Mouse (Mus musculus): ENCODE data around the gene Rwdd1.

GRCm38 (mm10) chr10:34018746-34019301, 600 bp downstream of the Rwdd1 start:
- TF ChIP-seq CTCF (IDR thresholded peaks at IDR 0.05; ENCODE audit: borderline replicate concordance, insufficient read depth, low read depth, low read length) (no peak), POLR2A (IDR thresholded peaks at IDR 0.05; ENCODE audit: borderline replicate concordance, insufficient read depth, low read length) (no peak)

All from cerebellum, adult 2 months (tissue).